ENCODE assay signal across 11 mouse cellular contexts in genomic region chr4:106949200-106949599, GRCm38 (mm10). TPM values are rescaled to one million over a fixed set of nuclear protein-coding genes. Genes with fewer than 3 reads are reported as not detected.
A peak's percentile ranks its signal among the peaks of the same experiment; 100 is the strongest.
DNase-seq lines count a peak whose midpoint lies in the region; ATAC-seq lines count a peak whose summit lies in the region.
"Had no signal": no experiment of that assay in that cellular context is flagged by ENCODE, and none has a peak within 500 bp of the region (broad histone marks: within the 10 kb centered on the region; RNA-seq: fewer than 3 reads in every experiment).

No protein-coding gene starts in this region.

- ATAC-seq in limb, embryonic 12.5 days (ENCODE audit: insufficient number of reproducible peaks, insufficient read depth, low FRiP score, low TSS enrichment, low read depth): no peak
- ATAC-seq in common myeloid progenitor, adult 5-6 weeks (replicated peaks; ENCODE audit: low read depth, poor library complexity, severe bottlenecking): peak; percentile 37
- no peak for ATAC-seq in stomach, embryonic 15.5 days (ENCODE audit: insufficient read depth, low FRiP score, low read depth)

- DNase-seq in heart, embryonic 10.5 days (ENCODE audit: low spot score): no peak
- no peak for DNase-seq in heart, postnatal 36 days
- no peak for DNase-seq in limb, embryonic 10.5 days (ENCODE audit: low spot score)
- no peak for DNase-seq in natural killer cell, adult 2 months (ENCODE audit: low spot score in 2 of 2)
- DNase-seq in retina, postnatal 1 day: no peak
- DNase-seq: cerebellum, postnatal 14 days; kidney, adult 9 months; left cerebral cortex, postnatal 4 days had no signal

- no peak overlapping the region for H3K9ac ChIP-seq in limb, embryonic 12.5 days (replicated peaks)
- H3K9ac ChIP-seq in stomach, embryonic 15.5 days: no peak overlapping the region

- H3K36me3 ChIP-seq in heart, embryonic 10.5 days: peaks cover 6% of the 10 kb centered on the region; the same call in 1 of the 2 replicates
- H3K36me3 ChIP-seq in limb, embryonic 12.5 days: peaks cover 33% of the 10 kb centered on the region
- H3K36me3 ChIP-seq in limb, embryonic 10.5 days: peaks cover 85% of the 10 kb centered on the region
- no peaks in the 10 kb centered on the region for H3K36me3 ChIP-seq in stomach, embryonic 15.5 days

- 60% methylated on average over 6 of the region's 6 CpGs for WGBS in heart, embryonic 10.5 days
- 71% methylated on average over 6 of the region's 6 CpGs for WGBS in limb, embryonic 12.5 days
- 74% methylated on average over 6 of the region's 6 CpGs for WGBS in limb, embryonic 10.5 days
- WGBS in stomach, embryonic 15.5 days: 50% methylated on average over 6 of the region's 6 CpGs

- no peak overlapping the region for H3K4me3 ChIP-seq in heart, embryonic 10.5 days
- H3K4me3 ChIP-seq in limb, embryonic 12.5 days (replicated peaks): no peak overlapping the region
- H3K4me3 ChIP-seq in limb, embryonic 10.5 days: no peak overlapping the region
- no peak overlapping the region for H3K4me3 ChIP-seq in stomach, embryonic 15.5 days (replicated peaks)

- intact Hi-C loops in heart, postnatal 36 days (cut with DNase I): no loop called here

- no peaks in the 10 kb centered on the region for H3K27me3 ChIP-seq in heart, embryonic 10.5 days (ENCODE audit: insufficient read depth, poor library complexity, severe bottlenecking)
- no peaks in the 10 kb centered on the region for H3K27me3 ChIP-seq in limb, embryonic 12.5 days
- H3K27me3 ChIP-seq in limb, embryonic 10.5 days (ENCODE audit: low read depth, poor library complexity, severe bottlenecking): no peaks in the 10 kb centered on the region
- H3K27me3 ChIP-seq in stomach, embryonic 15.5 days (replicated peaks): no peaks in the 10 kb centered on the region

- H3K4me2 ChIP-seq in limb, embryonic 12.5 days: no peak overlapping the region
- no peak overlapping the region for H3K4me2 ChIP-seq in stomach, embryonic 15.5 days

- H3K9me3 ChIP-seq in heart, embryonic 10.5 days: no peaks in the 10 kb centered on the region
- H3K9me3 ChIP-seq in limb, embryonic 12.5 days: no peaks in the 10 kb centered on the region
- no peaks in the 10 kb centered on the region for H3K9me3 ChIP-seq in limb, embryonic 10.5 days (replicated peaks)
- H3K9me3 ChIP-seq in stomach, embryonic 15.5 days: no peaks in the 10 kb centered on the region

- peaks cover 91% of the 10 kb centered on the region for H3K4me1 ChIP-seq in heart, embryonic 10.5 days
- H3K4me1 ChIP-seq in limb, embryonic 12.5 days (replicated peaks): peaks cover 83% of the 10 kb centered on the region
- H3K4me1 ChIP-seq in limb, embryonic 10.5 days: peaks cover 84% of the 10 kb centered on the region
- H3K4me1 ChIP-seq in stomach, embryonic 15.5 days: peaks cover 53% of the 10 kb centered on the region

- peak overlapping the region; percentile 10; the same call in 1 of the 2 replicates for H3K27ac ChIP-seq in heart, embryonic 10.5 days
- H3K27ac ChIP-seq in limb, embryonic 12.5 days: 0 out of 2 replicates have a peak overlapping the region, but pooled peaks have one; percentile 23
- H3K27ac ChIP-seq in limb, embryonic 10.5 days: no peak overlapping the region
- H3K27ac ChIP-seq in stomach, embryonic 15.5 days: 0 out of 2 replicates have a peak overlapping the region, but pooled peaks have one; percentile 11

RNA-seq across cellular contexts. Expression of gene Ssbp3, which starts 38.7 kb away (rescaled TPM):
- 69.6 and 139 TPM in 2 replicates for polyA plus RNA-seq in heart, embryonic 10.5 days (2016; fragmentation: Nextera tagmentation; extraction: Ambion mirVana)
- total RNA-seq in heart, postnatal 36 days (2021): 10 to 100 TPM; 38.7 to 39.4 TPM
- polyA plus RNA-seq in limb, embryonic 12.5 days (2016; fragmentation: Nextera tagmentation; extraction: Ambion mirVana): 278 and 295 TPM in 2 replicates
- polyA plus RNA-seq in limb, embryonic 10.5 days (2016; fragmentation: Nextera tagmentation; extraction: Ambion mirVana): 225 and 250 TPM in 2 replicates
- 40.5 and 53.3 TPM in 2 replicates for total RNA-seq in common myeloid progenitor, adult 5-6 weeks (2017)
- polyA plus RNA-seq in stomach, embryonic 15.5 days (2015; fragmentation: Nextera tagmentation; extraction: Ambion mirVana): 92.4 and 98.5 TPM in 2 replicates
